Comparison of ENCODE assay signal across 13 mouse cellular contexts in genomic region chr7:16755362-16756017, GRCm38 (mm10). TPM values are rescaled to one million over a fixed set of nuclear protein-coding genes. Genes with fewer than 3 reads are reported as not detected.
A peak's percentile ranks its signal among the peaks of the same experiment; 100 is the strongest.
DNase-seq lines count a peak whose midpoint lies in the region; ATAC-seq and TF ChIP-seq lines count a peak whose summit lies in the region.
"Had no signal": no experiment of that assay in that cellular context is flagged by ENCODE, and none has a peak within 500 bp of the region (broad histone marks: within the 10 kb centered on the region; RNA-seq: fewer than 3 reads in every experiment).

No protein-coding gene starts in this region.

- 0 out of 2 replicates have a peak, but pooled peaks have one; percentile 32 for ATAC-seq in heart, embryonic 11.5 days (replicated peaks; ENCODE audit: insufficient number of reproducible peaks, low FRiP score, low TSS enrichment)
- ATAC-seq in midbrain, embryonic 13.5 days, result no peak

- peak overlapping the region; percentile 53 for H3K27ac ChIP-seq in gastrocnemius, adult 2 months
- H3K27ac ChIP-seq in heart, embryonic 11.5 days (ENCODE audit: low read depth, low read length), result peak overlapping the region; percentile 17; the same call in 1 of the 2 replicates
- H3K27ac ChIP-seq in midbrain, embryonic 13.5 days, result no peak overlapping the region
- H3K27ac ChIP-seq in left cerebral cortex, adult 2 months, result no peak overlapping the region
- H3K27ac ChIP-seq: hindbrain, embryonic 12.5 days had no signal

- intact Hi-C loops in gastrocnemius, adult 2 months (cut with DNase I), result no loop called here
- intact Hi-C loops in left cerebral cortex, adult 2 months (cut with DNase I), result no loop called here

- peak; percentile 39 for DNase-seq in gastrocnemius, adult 2 months
- no peak for DNase-seq in gastrocnemius, adult 8-10 months (ENCODE audit: low spot score in 2 of 2)
- DNase-seq in kidney, postnatal 14 days, result peak; percentile 67
- peak; percentile 64 for DNase-seq in lung, postnatal 36 days
- no peak for DNase-seq in left cerebral cortex, adult 2 months (ENCODE audit: extremely low spot score in 1 of 2, low spot score in 2 of 2)
- no peak for DNase-seq in urinary bladder, postnatal 14 days (ENCODE audit: low spot score)
- DNase-seq: B cell, adult 2 months; cerebellum, adult 11-12 months had no signal

- H3K9me3 ChIP-seq in heart, embryonic 11.5 days (replicated peaks; ENCODE audit: control insufficient read depth, low read length), result no peaks in the 10 kb centered on the region
- H3K9me3 ChIP-seq in midbrain, embryonic 13.5 days, result no peaks in the 10 kb centered on the region
- H3K9me3 ChIP-seq: hindbrain, embryonic 12.5 days had no signal

- H3K4me1 ChIP-seq in heart, embryonic 11.5 days (ENCODE audit: control insufficient read depth, insufficient read depth, low read length), result peaks cover 7% of the 10 kb centered on the region; the same call in 1 of the 2 replicates
- H3K4me1 ChIP-seq in midbrain, embryonic 13.5 days (replicated peaks), result no peaks in the 10 kb centered on the region

- H3K9ac ChIP-seq in heart, embryonic 11.5 days (ENCODE audit: low read depth, low read length), result 0 out of 2 replicates have a peak overlapping the region, but pooled peaks have one; percentile 28
- H3K9ac ChIP-seq in midbrain, embryonic 13.5 days (replicated peaks), result no peak overlapping the region
- H3K9ac ChIP-seq: hindbrain, embryonic 12.5 days had no signal

- H3K4me2 ChIP-seq in heart, embryonic 11.5 days, result peak overlapping the region; percentile 24
- H3K4me2 ChIP-seq in midbrain, embryonic 13.5 days (replicated peaks), result no peak overlapping the region
- H3K4me2 ChIP-seq: hindbrain, embryonic 12.5 days had no signal

- TF ChIP-seq CTCF in gastrocnemius, adult 2 months (IDR thresholded peaks at IDR 0.05), result no peak
- no peak for TF ChIP-seq CTCF in left cerebral cortex, adult 2 months (IDR thresholded peaks at IDR 0.05)

- H3K36me3 ChIP-seq in heart, embryonic 11.5 days (ENCODE audit: control insufficient read depth, insufficient read depth, low read length), result no peaks in the 10 kb centered on the region
- H3K36me3 ChIP-seq in midbrain, embryonic 13.5 days, result no peaks in the 10 kb centered on the region
- H3K36me3 ChIP-seq: hindbrain, embryonic 12.5 days had no signal

- WGBS in heart, embryonic 11.5 days (ENCODE audit: insufficient replicate concordance), result 33% methylated on average over 17 of the region's 17 CpGs
- WGBS in midbrain, embryonic 13.5 days, result 80% methylated on average over 17 of the region's 17 CpGs

- no peaks in the 10 kb centered on the region for H3K27me3 ChIP-seq in heart, embryonic 11.5 days (ENCODE audit: control insufficient read depth, insufficient read depth, low read length)
- no peaks in the 10 kb centered on the region for H3K27me3 ChIP-seq in midbrain, embryonic 13.5 days
- H3K27me3 ChIP-seq: hindbrain, embryonic 12.5 days had no signal

- H3K4me3 ChIP-seq in gastrocnemius, adult 2 months, result no peak overlapping the region
- no peak overlapping the region for H3K4me3 ChIP-seq in heart, embryonic 11.5 days (ENCODE audit: low read depth, low read length)
- no peak overlapping the region for H3K4me3 ChIP-seq in midbrain, embryonic 13.5 days (replicated peaks)
- no peak overlapping the region for H3K4me3 ChIP-seq in left cerebral cortex, adult 2 months
- H3K4me3 ChIP-seq: erythroblast, embryonic 14.5 days; hindbrain, embryonic 12.5 days had no signal

RNA-seq across cellular contexts. Expression of gene Ap2s1, which starts 17.3 kb away (rescaled TPM):
- total RNA-seq in gastrocnemius, adult 2 months (2021), result 10 to 100 TPM; 49.6 to 56.4 TPM
- total RNA-seq in gastrocnemius, adult 8-10 months (2022), result 10 to 100 TPM; 37.0 to 54.4 (median 47.1) TPM
- 256 TPM in 2 replicates for polyA plus RNA-seq in heart, embryonic 11.5 days (2014; fragmentation: Nextera tagmentation; extraction: Ambion mirVana)
- polyA plus RNA-seq in midbrain, embryonic 13.5 days (2015; fragmentation: Nextera tagmentation; extraction: Ambion mirVana), result 360 and 361 TPM in 2 replicates
- total RNA-seq in left cerebral cortex, adult 2 months (2021), result 100 to 1,000 TPM; 248 to 254 TPM

RNA-seq across cellular contexts. Expression of gene Slc1a5, which starts 25.6 kb away (rescaled TPM):
- 10 to 100 TPM; 11.0 to 14.6 TPM for total RNA-seq in gastrocnemius, adult 2 months (2021)
- 10 to 100 TPM in 3 of 4 experiments, 1 to 10 TPM in 1; 8.7 to 30.2 (median 14.9) TPM for total RNA-seq in gastrocnemius, adult 8-10 months (2022)
- 26.9 and 30.1 TPM in 2 replicates for polyA plus RNA-seq in heart, embryonic 11.5 days (2014; fragmentation: Nextera tagmentation; extraction: Ambion mirVana)
- 13.8 and 14.9 TPM in 2 replicates for polyA plus RNA-seq in midbrain, embryonic 13.5 days (2015; fragmentation: Nextera tagmentation; extraction: Ambion mirVana)
- total RNA-seq in left cerebral cortex, adult 2 months (2021), result 1 to 10 TPM; 3.2 to 6.2 TPM

RNA-seq across cellular contexts. Expression of gene Ceacam9, which starts 33.8 kb away (rescaled TPM):
- total RNA-seq in gastrocnemius, adult 2 months (2021), result not detected
- not detected for total RNA-seq in gastrocnemius, adult 8-10 months (2022)
- not detected in 2 replicates for polyA plus RNA-seq in heart, embryonic 11.5 days (2014; fragmentation: Nextera tagmentation; extraction: Ambion mirVana)
- polyA plus RNA-seq in midbrain, embryonic 13.5 days (2015; fragmentation: Nextera tagmentation; extraction: Ambion mirVana), result 0.14 TPM in 1 of 2 replicates, not detected in the other
- total RNA-seq in left cerebral cortex, adult 2 months (2021), result under 1 TPM; 0.32 to 0.33 TPM
- total RNA-seq: left cerebral cortex, postnatal 10 days had no signal
- polyA plus RNA-seq: erythroblast, embryonic 14.5 days; hindbrain, embryonic 12.5 days had no signal

Comparison
In these comparisons a context has a peak if more than half of its experiments do, and no peak if none do; other contexts are left out.
1. DNase-seq: peak in gastrocnemius, adult 2 months (single experiment), kidney, postnatal 14 days (single experiment) and lung, postnatal 36 days (single experiment); none in gastrocnemius, adult 8-10 months (0 of 2), left cerebral cortex, adult 2 months (0 of 2) and urinary bladder, postnatal 14 days (single experiment).
2. H3K27ac ChIP-seq: peak in gastrocnemius, adult 2 months (single experiment) and heart, embryonic 11.5 days (single experiment); none in midbrain, embryonic 13.5 days (single experiment) and left cerebral cortex, adult 2 months (single experiment).
3. RNA of gene Ap2s1, which starts 17.3 kb away (total RNA-seq): 248 to 254 TPM in left cerebral cortex, adult 2 months; 49.6 to 56.4 TPM in gastrocnemius, adult 2 months and 37.0 to 54.4 TPM in gastrocnemius, adult 8-10 months; every median in the first group is over 4 times any median in the second.